Mouse (Mus musculus) heart, adult 2 months (tissue): ENCODE results near the gene Chd8.

Source experiments
- CTCF ChIP-seq: fragments of 200-600 bp; IDR thresholded peaks from 2 replicates; pipeline ENCODE4 v1.8.1; 2022; ENCODE audit warnings: antibody characterized with exemption, mild to moderate bottlenecking, moderate library complexity
- EP300 ChIP-seq: fragments of 200-500 bp; IDR thresholded peaks from 2 replicates; pipeline ENCODE4 v1.6.1; 2011; ENCODE audit warnings: low read depth, low read length, control low read depth; ENCODE audit not compliant: insufficient read depth

- TF ChIP-seq CTCF, result no peak
- no peak for TF ChIP-seq EP300
Measured at GRCm38 (mm10) chr14:52188788-52189187, 68.8 kb downstream of the Chd8 start.
